Mouse (Mus musculus): ENCODE results near the gene Arhgap31. TPM values are rescaled to one million over a fixed set of nuclear protein-coding genes. Genes with fewer than 3 reads are reported as not detected.

The Arhgap31 gene
- total and polyA plus RNA-seq, 3 experiments = 0.01 to 0.04 TPM; not detected in 1

DNA sequence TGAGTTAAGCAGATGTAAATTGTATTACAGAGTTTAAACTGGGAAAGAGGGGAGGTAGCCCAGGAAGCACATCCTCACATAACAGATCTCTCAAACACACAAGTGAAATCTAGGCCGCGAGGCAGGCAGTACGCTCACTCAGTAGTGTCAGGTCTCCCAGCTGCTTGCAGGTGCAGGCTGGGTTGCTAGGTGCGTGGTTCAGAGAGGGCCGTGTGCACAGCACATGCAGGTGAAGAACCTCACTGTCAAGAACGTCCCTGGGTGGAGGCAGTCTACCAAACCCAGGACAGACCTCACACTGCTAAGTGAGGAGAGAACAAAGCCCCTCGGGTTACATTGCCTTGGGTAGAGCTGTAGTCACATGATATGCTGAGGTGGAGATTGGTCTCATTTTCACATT lies 128.3 kb downstream of the Arhgap31 start:
- H3K4me1 ChIP-seq (ENCODE audit: control insufficient read depth in 1 of 2, insufficient read depth in 2 of 2, low read length in 2 of 2) = peaks cover 3 to 9% of the 10 kb centered on the region in 2 experiments; a peak in 2 of 4 replicates
- no peaks in the 10 kb centered on the region for H3K79me2 ChIP-seq (ENCODE audit: control insufficient read depth, insufficient read depth, low read length, poor library complexity)
- no peak overlapping the region for H3K9ac ChIP-seq (ENCODE audit: control insufficient read depth, low read depth, low read length, poor library complexity, severe bottlenecking)
- no peak for DNase-seq (ENCODE audit: low read depth, low spot score)
- H3K27ac ChIP-seq (ENCODE audit: control insufficient read depth, low read depth, low read length) = peak overlapping the region; percentile 6; the same call in 1 of the 2 replicates
- H3K27me3 ChIP-seq (ENCODE audit: control insufficient read depth in 1 of 2, insufficient read depth in 2 of 2, low read length in 2 of 2) = no peaks in the 10 kb centered on the region
- TF ChIP-seq USF2 (IDR thresholded peaks at IDR 0.05; ENCODE audit: borderline replicate concordance in 1 of 2, insufficient read depth in 1 of 2, low read depth in 1 of 2, low read length in 2 of 2) (no peak), USF1 (IDR thresholded peaks at IDR 0.05; ENCODE audit: low read depth, low read length) (peak; percentile 35; the same call in 1 of the 2 replicates)
- no peaks in the 10 kb centered on the region for H3K9me3 ChIP-seq (replicated peaks; ENCODE audit: insufficient read depth, low read length)
- H3K36me3 ChIP-seq (ENCODE audit: control insufficient read depth in 1 of 2, insufficient read depth in 2 of 2, low read length in 2 of 2) = peaks cover 13 to 19% of the 10 kb centered on the region in 2 experiments
- H3K4me3 ChIP-seq (ENCODE audit: control insufficient read depth in 1 of 2, insufficient read depth in 1 of 2, low read depth in 2 of 2, low read length in 2 of 2) = no peak overlapping the region

GRCm38 (mm10) chr16:38571481-38571880 lies 141.6 kb downstream of the Arhgap31 start:
- no peak overlapping the region for H3K4me3 ChIP-seq (ENCODE audit: control insufficient read depth in 1 of 2, insufficient read depth in 1 of 2, low read depth in 2 of 2, low read length in 2 of 2)
- TF ChIP-seq MAZ (IDR thresholded peaks at IDR 0.05; ENCODE audit: low read depth, low read length) = no peak
- no peak for TF ChIP-seq BHLHE40 (IDR thresholded peaks at IDR 0.05; ENCODE audit: borderline replicate concordance, low read depth, low read length)
- TF ChIP-seq E2F4 (IDR thresholded peaks at IDR 0.05; ENCODE audit: borderline replicate concordance, low read depth, low read length) = no peak
- no peak for TF ChIP-seq POLR2AphosphoS2 (IDR thresholded peaks at IDR 0.05; ENCODE audit: low read length)
- no peak for TF ChIP-seq RCOR1 (IDR thresholded peaks at IDR 0.05; ENCODE audit: low read depth, low read length)
- TF ChIP-seq CHD1 (IDR thresholded peaks at IDR 0.05; ENCODE audit: low read depth, low read length) = no peak
- H3K9ac ChIP-seq (ENCODE audit: control insufficient read depth, low read depth, low read length, poor library complexity, severe bottlenecking) = no peak overlapping the region
- H3K4me1 ChIP-seq (ENCODE audit: control insufficient read depth in 1 of 2, insufficient read depth in 2 of 2, low read length in 2 of 2) = peaks cover 0 to 9% of the 10 kb centered on the region in 2 experiments; a peak in 1 of 4 replicates
- H3K36me3 ChIP-seq (ENCODE audit: control insufficient read depth in 1 of 2, insufficient read depth in 2 of 2, low read length in 2 of 2) = peaks cover 8 to 30% of the 10 kb centered on the region in 2 experiments
- H3K27ac ChIP-seq (ENCODE audit: control insufficient read depth, low read depth, low read length) = no peak overlapping the region
- peaks cover 8% of the 10 kb centered on the region; the same call in 1 of the 2 replicates for H3K79me2 ChIP-seq (ENCODE audit: control insufficient read depth, insufficient read depth, low read length, poor library complexity)
- DNase-seq (ENCODE audit: low read depth, low spot score) = no peak
- H3K9me3 ChIP-seq (replicated peaks; ENCODE audit: insufficient read depth, low read length) = no peaks in the 10 kb centered on the region
- H3K27me3 ChIP-seq (ENCODE audit: control insufficient read depth in 1 of 2, insufficient read depth in 2 of 2, low read length in 2 of 2) = no peaks in the 10 kb centered on the region

DNA sequence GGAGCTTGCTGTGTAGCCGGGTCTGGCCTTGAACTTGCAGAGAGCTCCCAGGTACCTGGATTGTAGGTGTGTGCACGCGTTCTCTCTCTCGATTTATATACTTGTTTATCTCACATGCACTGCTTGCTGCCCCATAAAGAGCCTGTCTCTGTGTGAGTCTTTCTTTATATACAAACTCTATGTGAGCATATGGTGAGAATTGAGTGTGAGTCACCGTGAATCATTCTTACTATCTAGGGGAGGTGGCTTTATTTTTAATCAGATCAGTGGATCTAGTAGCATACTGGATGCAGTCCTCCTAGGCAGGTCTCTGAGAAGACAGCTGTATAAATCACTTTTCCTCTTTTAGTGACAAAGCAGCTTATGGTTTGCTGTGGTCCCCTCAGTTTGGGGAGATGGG lies 144.9 kb downstream of the Arhgap31 start:
- Histone ChIP-seq H3K36me3 (ENCODE audit: control insufficient read depth in 1 of 2, insufficient read depth in 2 of 2, low read length in 2 of 2) (peaks cover 17% of the 10 kb centered on the region in 2 experiments), H3K4me1 (ENCODE audit: control insufficient read depth in 1 of 2, insufficient read depth in 2 of 2, low read length in 2 of 2) (peaks cover 0 to 9% of the 10 kb centered on the region in 2 experiments; a peak in 1 of 4 replicates), H3K9ac (ENCODE audit: control insufficient read depth, low read depth, low read length, poor library complexity, severe bottlenecking) (no peak overlapping the region), H3K4me3 (ENCODE audit: control insufficient read depth in 1 of 2, insufficient read depth in 1 of 2, low read depth in 2 of 2, low read length in 2 of 2) (no peak overlapping the region), H3K79me2 (ENCODE audit: control insufficient read depth, insufficient read depth, low read length, poor library complexity) (peaks cover 21% of the 10 kb centered on the region), H3K27me3 (ENCODE audit: control insufficient read depth in 1 of 2, insufficient read depth in 2 of 2, low read length in 2 of 2) (no peaks in the 10 kb centered on the region), H3K9me3 (replicated peaks; ENCODE audit: insufficient read depth, low read length) (no peaks in the 10 kb centered on the region), H3K27ac (ENCODE audit: control insufficient read depth, low read depth, low read length) (no peak overlapping the region)
- TF ChIP-seq EP300 (IDR thresholded peaks at IDR 0.05; ENCODE audit: low read depth in 1 of 2, low read length in 2 of 2) = no peak
- TF ChIP-seq BHLHE40 (IDR thresholded peaks at IDR 0.05; ENCODE audit: borderline replicate concordance, low read depth, low read length) = no peak
- no peak for TF ChIP-seq JUND (IDR thresholded peaks at IDR 0.05; ENCODE audit: low read depth, low read length)
- no peak for TF ChIP-seq NELFE (IDR thresholded peaks at IDR 0.05; ENCODE audit: low read depth, low read length)
- no peak for TF ChIP-seq MYB (IDR thresholded peaks at IDR 0.05; ENCODE audit: low read depth, low read length)
- peak; percentile 43; the same call in 1 of the 2 replicates for TF ChIP-seq GATA1 (IDR thresholded peaks at IDR 0.05; ENCODE audit: low read depth, low read length)
- TF ChIP-seq UBTF (IDR thresholded peaks at IDR 0.05; ENCODE audit: borderline replicate concordance, insufficient read depth, low read depth, low read length) = no peak
- DNase-seq (ENCODE audit: low read depth, low spot score) = peak; percentile 42
